Mouse (Mus musculus): ENCODE measurements at regions not wholly inside any gene's neighbourhood (a gene's known extent, or its start where the extent isn't known, plus 50 kb on each side); places are given as distances from the start of the nearest gene placed in this dataset.

GRCm38 (mm10) chr5:4697346-4698095, 60.3 kb downstream of the Fzd1 start:
- DNase-seq, result no peak

GRCm38 (mm10) chr5:4696701-4697100, 61.1 kb downstream of the Fzd1 start:
- DNase-seq, result no peak

- no peak for DNase-seq
These were observed 68.7 kb downstream of the Fzd1 start for GRCm38 (mm10) chr5:4689130-4689529.

GRCm38 (mm10) chr5:4675316-4675715, 82.5 kb downstream of the Fzd1 start:
- peak; percentile 19 for DNase-seq

GRCm38 (mm10) chr5:4666381-4666780, 91.5 kb downstream of the Fzd1 start:
- no peak for DNase-seq

- DNase-seq, result no peak
These were observed 91.9 kb downstream of the Fzd1 start for GRCm38 (mm10) chr5:4665978-4666377.

GRCm38 (mm10) chr5:4664918-4665317, 92.9 kb downstream of the Fzd1 start:
- no peak for DNase-seq

GRCm38 (mm10) chr5:4664488-4664887, 93.3 kb downstream of the Fzd1 start:
- DNase-seq, result no peak

- DNase-seq, result no peak
These were observed 95.6 kb downstream of the Fzd1 start for GRCm38 (mm10) chr5:4662198-4662585.

- no peak for DNase-seq
These were observed 96.2 kb downstream of the Fzd1 start for GRCm38 (mm10) chr5:4661420-4662197.

GRCm38 (mm10) chr5:4657982-4658381, 99.9 kb downstream of the Fzd1 start:
- DNase-seq, result no peak

- no peak for DNase-seq
These were observed 103.6 kb downstream of the Fzd1 start for GRCm38 (mm10) chr5:4654186-4654585.

- no peak for DNase-seq
These were observed 106.5 kb downstream of the Fzd1 start for GRCm38 (mm10) chr5:4651167-4651955.

GRCm38 (mm10) chr5:4650709-4651108, 107.1 kb downstream of the Fzd1 start:
- DNase-seq, result no peak

- peak; percentile 9 for DNase-seq
These were observed 107.8 kb downstream of the Fzd1 start for GRCm38 (mm10) chr5:4649858-4650556.

- no peak for DNase-seq
These were observed 116.8 kb downstream of the Fzd1 start for GRCm38 (mm10) chr5:4641041-4641440.

GRCm38 (mm10) chr5:4633763-4634162, 124.1 kb downstream of the Fzd1 start:
- no peak for DNase-seq

- no peak for DNase-seq
These were observed 132.6 kb downstream of the Fzd1 start for GRCm38 (mm10) chr5:4625206-4625605.

- no peak for DNase-seq
These were observed 134.2 kb downstream of the Fzd1 start for GRCm38 (mm10) chr5:4623625-4624024.

GRCm38 (mm10) chr5:4620513-4621210, 137.2 kb downstream of the Fzd1 start:
- DNase-seq, result peak; percentile 46

- no peak for DNase-seq
These were observed 142.6 kb downstream of the Fzd1 start for GRCm38 (mm10) chr5:4615233-4615632.

- DNase-seq, result peak; percentile 56
These were observed 160.4 kb downstream of the Fzd1 start for GRCm38 (mm10) chr5:4597471-4597870.

All from kidney, adult 9 months (tissue).